ENCODE assay signal across 19 mouse cellular contexts in the genomic region with DNA sequence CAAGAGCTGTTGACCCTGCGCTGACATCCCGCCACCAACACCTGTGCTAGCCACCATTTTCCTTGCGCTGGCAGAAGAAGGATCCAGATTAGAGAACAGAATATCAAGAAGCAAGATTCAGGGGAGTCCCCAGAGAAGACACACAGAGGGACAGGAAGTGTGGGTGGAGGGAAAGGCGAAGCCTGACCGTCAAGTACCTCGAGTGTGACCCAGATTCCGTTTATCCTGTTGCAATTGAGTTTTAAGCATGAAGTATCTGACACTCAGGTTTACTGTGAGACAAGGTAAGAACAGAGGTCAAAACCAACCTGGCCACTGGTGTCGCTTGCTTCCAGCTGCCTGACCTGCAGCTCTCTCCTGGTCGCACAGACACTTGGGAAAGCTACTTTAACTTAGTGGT. TPM values are rescaled to one million over a fixed set of nuclear protein-coding genes. Genes with fewer than 3 reads are reported as not detected.
DNase-seq lines count a peak whose midpoint lies in the region; ATAC-seq and TF ChIP-seq lines count a peak whose summit lies in the region.
"Had no signal": no experiment of that assay in that cellular context is flagged by ENCODE, and none has a peak within 500 bp of the region (broad histone marks: within the 10 kb centered on the region; RNA-seq: fewer than 3 reads in every experiment).

No protein-coding gene starts in this region.

- peak; percentile 44 for DNase-seq in lung, postnatal 25 days (ENCODE audit: low spot score)
- DNase-seq in lung, postnatal 14 days: no peak
- peak; percentile 62 for DNase-seq in thymus, postnatal 14 days
- no peak for DNase-seq in testis, postnatal 10 days (ENCODE audit: low spot score)
- no peak for DNase-seq in midbrain, embryonic 14.5 days
- no peak for DNase-seq in cerebellum, adult 2 months
- DNase-seq: cerebellum, adult 9-11 months; gastrocnemius, postnatal 25 days; kidney, adult 8-10 months; kidney, postnatal 4 days; lung, postnatal 10 days had no signal

- no peaks in the 10 kb centered on the region for H3K27me3 ChIP-seq in midbrain, embryonic 14.5 days (ENCODE audit: control insufficient read depth, insufficient read depth, low read length)
- no peaks in the 10 kb centered on the region for H3K27me3 ChIP-seq in cerebellum, adult 2 months (ENCODE audit: control insufficient read depth, insufficient read depth, low read length)
- H3K27me3 ChIP-seq: heart, embryonic 12.5 days; limb, embryonic 15.5 days; stomach, embryonic 15.5 days had no signal

- peak; percentile 78 for ATAC-seq in CD4-positive, CD25-positive, alpha-beta regulatory T cell, adult 4 months
- ATAC-seq in neutrophil, adult 5-6 weeks (ENCODE audit: extremely low read depth, insufficient number of reproducible peaks, low FRiP score, poor library complexity, severe bottlenecking): peak; percentile 41; the same call in 1 of the 2 replicates
- no peak for ATAC-seq in midbrain, embryonic 14.5 days (ENCODE audit: low FRiP score, low TSS enrichment)
- ATAC-seq: hindbrain, embryonic 16.5 days had no signal

- H3K36me3 ChIP-seq in midbrain, embryonic 14.5 days (ENCODE audit: control insufficient read depth, insufficient read depth, low read length): peaks cover 37% of the 10 kb centered on the region

- no peak overlapping the region for H3K4me2 ChIP-seq in midbrain, embryonic 14.5 days (ENCODE audit: low read length)
- H3K4me2 ChIP-seq: heart, embryonic 12.5 days; limb, embryonic 15.5 days; midbrain, embryonic 11.5 days; stomach, embryonic 15.5 days had no signal

- no peaks in the 10 kb centered on the region for H3K9me3 ChIP-seq in midbrain, embryonic 14.5 days (ENCODE audit: control insufficient read depth, low read length)
- H3K9me3 ChIP-seq: heart, embryonic 12.5 days; limb, embryonic 15.5 days; stomach, embryonic 15.5 days had no signal

- H3K9ac ChIP-seq in midbrain, embryonic 14.5 days (replicated peaks; ENCODE audit: low read length): no peak overlapping the region
- H3K9ac ChIP-seq: heart, embryonic 12.5 days; limb, embryonic 15.5 days; stomach, embryonic 15.5 days had no signal

- WGBS in midbrain, embryonic 14.5 days: 93% methylated on average over 9 of the region's 9 CpGs
- 95% methylated on average over 9 of the region's 9 CpGs for WGBS in cerebellum, adult 2 months

- no peak for TF ChIP-seq CTCF in cerebellum, adult 2 months (IDR thresholded peaks at IDR 0.05; ENCODE audit: borderline replicate concordance, insufficient read depth, low read depth, low read length)

- 0 out of 2 replicates have a peak, but pooled peaks cover 3% of the 10 kb centered on the region for H3K4me1 ChIP-seq in midbrain, embryonic 14.5 days (ENCODE audit: control insufficient read depth, insufficient read depth, low read length)
- H3K4me1 ChIP-seq in cerebellum, adult 2 months (ENCODE audit: control insufficient read depth, insufficient read depth, low read length): peaks cover 6% of the 10 kb centered on the region
- H3K4me1 ChIP-seq: stomach, embryonic 15.5 days had no signal

- H3K4me3 ChIP-seq in midbrain, embryonic 14.5 days (replicated peaks; ENCODE audit: low read depth, low read length): no peak overlapping the region
- H3K4me3 ChIP-seq in cerebellum, adult 2 months (replicated peaks; ENCODE audit: insufficient read depth, low read depth, low read length): no peak overlapping the region
- H3K4me3 ChIP-seq: heart, embryonic 12.5 days; limb, embryonic 15.5 days; myocyte; stomach, embryonic 15.5 days had no signal

- TF ChIP-seq POLR2A in cerebellum, adult 2 months (IDR thresholded peaks at IDR 0.05; ENCODE audit: borderline replicate concordance, insufficient read depth, low read length): no peak

- H3K27ac ChIP-seq in midbrain, embryonic 14.5 days (replicated peaks; ENCODE audit: low read depth, low read length): no peak overlapping the region
- no peak overlapping the region for H3K27ac ChIP-seq in cerebellum, adult 2 months (ENCODE audit: insufficient read depth, low read length)
- H3K27ac ChIP-seq: limb, embryonic 15.5 days; stomach, embryonic 15.5 days had no signal

RNA-seq across cellular contexts. Expression of a gene that starts 57.3 kb away (rescaled TPM):
- 1 to 10 TPM; 1.3 to 2.3 TPM for polyA plus RNA-seq in CD4-positive, CD25-positive, alpha-beta regulatory T cell, adult 4 months (2017; shearing (Covaris generic))
- total RNA-seq in neutrophil, adult 5-6 weeks (2017): 18.6 and 23.6 TPM in 2 replicates
- 5.5 and 6.6 TPM in 2 replicates for polyA plus RNA-seq in midbrain, embryonic 14.5 days (2014; fragmentation: Nextera tagmentation; extraction: Ambion mirVana)
- polyA plus RNA-seq in cerebellum, adult 2 months (2012; rRNA removed): 7.6 and 8.6 TPM in 2 replicates

Comparison
In these comparisons a context has a peak if more than half of its experiments do, and no peak if none do; other contexts are left out.
1. DNase-seq: peak in lung, postnatal 25 days (single experiment) and thymus, postnatal 14 days (single experiment); none in lung, postnatal 14 days (single experiment), testis, postnatal 10 days (single experiment), midbrain, embryonic 14.5 days (single experiment) and cerebellum, adult 2 months (0 of 2).